Mouse (Mus musculus) liver, embryonic 14.5 days (tissue): ENCODE measurements at regions not wholly inside any gene's neighbourhood (a gene's known extent, or its start where the extent isn't known, plus 50 kb on each side); places are given as distances from the start of the nearest gene placed in this dataset.

Experiments used
- CTCF ChIP-seq: IDR thresholded peaks from 2 replicates; pipeline ENCODE4 v1.5.1; 2016; ENCODE audit warnings: antibody characterized with exemption, low read depth, control low read depth
- EP300 ChIP-seq: IDR thresholded peaks from 2 replicates; pipeline ENCODE4 v1.6.1; 2016; ENCODE audit warnings: antibody characterized with exemption, low read depth

GRCm38 (mm10) chr1:105440296-105440695 lies 83.8 kb upstream of the Rnf152 start:
- TF ChIP-seq CTCF (no peak), EP300 (no peak)
